Mouse (Mus musculus): ENCODE data around the gene Plch1.

Plch1 gene

DNA sequence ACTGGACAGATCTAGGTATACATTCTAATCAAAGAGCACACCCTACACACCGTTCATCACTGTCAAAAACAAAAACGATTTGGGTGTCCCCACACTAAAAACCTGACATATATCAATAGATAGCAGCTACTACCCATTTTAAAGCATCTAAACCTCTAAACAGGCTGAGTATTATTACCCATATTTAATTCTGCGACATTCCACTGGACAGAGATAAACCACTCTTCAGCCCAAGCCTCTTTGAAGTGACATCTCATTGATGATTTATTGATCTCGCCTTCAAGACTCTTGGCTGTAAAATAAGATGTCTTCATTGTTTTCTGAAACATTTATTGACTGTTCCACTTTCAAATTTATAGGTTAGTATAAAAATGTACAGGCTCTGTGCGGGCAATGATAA is 46.4 kb downstream of the Plch1 start:
- no peak for DNase-seq (ENCODE audit: low spot score in 2 of 2)

DNA sequence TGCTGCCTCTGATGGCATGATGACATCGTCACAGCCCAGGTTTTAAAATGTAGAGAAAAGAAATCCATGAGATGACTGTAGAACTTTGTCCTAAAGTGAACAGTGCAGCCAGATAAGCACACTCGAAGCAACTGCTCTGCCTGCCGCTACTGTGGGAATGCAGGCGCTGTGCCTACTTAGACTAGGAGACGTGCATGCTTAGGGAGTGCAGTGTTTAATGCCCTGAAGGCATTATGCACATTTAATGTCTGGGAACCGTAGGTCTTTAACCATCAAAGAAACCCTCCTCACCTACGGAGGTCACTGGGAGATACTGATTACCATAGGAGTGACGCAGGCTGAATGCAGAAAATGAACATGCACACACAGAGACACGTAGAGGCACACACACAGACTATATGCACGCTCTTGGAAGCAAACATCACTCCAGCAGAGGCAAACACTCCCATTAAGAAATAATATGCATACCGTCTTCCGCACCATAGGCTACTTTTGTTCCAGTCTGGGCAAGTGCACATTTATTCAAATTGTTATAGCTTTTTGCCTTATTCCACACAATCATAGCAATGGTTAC is 48.1 kb downstream of the Plch1 start:
- DNase-seq (ENCODE audit: low spot score in 2 of 2) = no peak

DNA sequence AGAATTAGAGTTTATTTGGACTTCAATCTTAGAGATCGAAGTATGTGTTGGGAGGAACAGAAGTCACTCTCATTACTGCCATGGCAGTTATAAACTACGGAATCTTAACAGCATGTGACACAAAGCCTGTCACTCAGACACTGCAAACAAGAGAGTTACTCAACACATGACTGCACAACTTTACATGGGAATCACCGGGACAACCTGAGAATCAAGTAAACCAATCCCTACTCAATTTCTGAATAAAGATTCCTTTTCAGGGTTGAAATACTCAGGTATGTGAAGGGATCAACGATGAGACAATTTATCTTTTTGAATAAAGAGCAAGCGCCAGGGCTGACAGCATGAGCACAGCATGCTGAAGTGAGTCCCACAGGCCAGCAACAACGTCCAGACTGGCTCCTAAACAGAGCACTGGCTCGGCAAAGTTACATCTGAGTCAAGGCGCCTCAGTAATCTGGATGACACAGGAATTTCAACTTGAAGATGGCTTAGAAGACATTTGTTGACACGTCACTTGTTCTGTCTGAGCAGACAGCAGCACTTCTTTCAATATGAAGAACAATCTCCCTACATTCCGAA is 49.4 kb downstream of the Plch1 start:
- no peak for DNase-seq (ENCODE audit: low spot score in 2 of 2)

DNA sequence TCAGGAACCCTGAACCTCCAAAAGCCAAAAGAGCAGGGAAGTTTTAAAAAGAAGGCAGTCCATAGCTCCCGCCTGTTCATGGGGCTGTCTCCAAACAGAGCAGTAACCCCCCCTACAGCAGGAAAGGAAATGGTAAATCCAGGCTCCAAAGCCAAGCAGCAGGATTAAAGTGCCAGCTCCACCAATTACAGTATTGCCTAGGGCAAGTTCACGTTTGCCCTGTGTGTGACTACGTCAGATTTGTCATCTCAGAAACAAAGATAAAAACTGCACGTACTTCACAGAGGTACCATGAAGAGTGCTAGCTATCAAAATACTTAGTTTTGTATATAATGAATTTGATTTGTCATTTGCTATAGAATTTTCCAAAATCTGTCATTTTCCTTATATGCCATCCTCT is 55.1 kb downstream of the Plch1 start:
- no peak for DNase-seq (ENCODE audit: low spot score in 2 of 2)

DNA sequence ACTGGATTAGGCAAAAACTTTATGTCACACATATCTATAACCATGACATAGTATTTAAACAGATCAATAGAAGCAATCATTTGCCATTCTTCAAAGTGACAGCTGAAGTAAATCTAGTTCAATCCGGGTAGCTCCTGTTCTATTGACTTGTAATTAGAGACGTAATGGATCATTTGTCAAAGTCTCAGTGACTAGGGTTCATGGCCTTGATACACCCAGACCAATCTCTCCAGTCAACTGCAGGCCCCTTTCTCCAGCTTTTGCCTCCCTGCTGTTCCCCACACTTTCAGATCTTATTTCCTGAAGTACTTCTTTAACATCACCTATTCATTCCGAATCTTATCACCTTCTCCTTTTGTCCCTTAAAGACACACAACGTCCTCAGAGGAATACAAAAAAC is 56.8 kb downstream of the Plch1 start:
- DNase-seq (ENCODE audit: low spot score in 2 of 2) = no peak

DNA sequence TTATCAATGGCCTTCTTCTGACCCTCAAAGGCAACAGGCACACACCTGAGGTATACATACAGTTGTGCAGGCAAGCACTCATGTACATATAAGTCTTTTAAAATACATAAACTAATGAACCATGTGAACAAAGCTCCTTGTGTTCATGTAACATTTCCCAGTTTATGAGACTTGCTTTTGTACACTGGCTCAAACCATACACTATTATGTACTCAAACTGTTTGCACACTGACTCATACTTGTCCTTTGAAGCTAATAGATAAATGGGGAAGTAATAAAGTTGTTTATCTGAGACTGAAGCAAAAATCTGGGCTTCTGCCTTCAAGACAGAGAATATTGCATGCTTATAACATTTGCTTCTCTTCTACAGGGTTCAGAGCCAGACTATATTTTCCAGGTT is 61.5 kb downstream of the Plch1 start:
- DNase-seq (ENCODE audit: low spot score in 2 of 2) = no peak

DNA sequence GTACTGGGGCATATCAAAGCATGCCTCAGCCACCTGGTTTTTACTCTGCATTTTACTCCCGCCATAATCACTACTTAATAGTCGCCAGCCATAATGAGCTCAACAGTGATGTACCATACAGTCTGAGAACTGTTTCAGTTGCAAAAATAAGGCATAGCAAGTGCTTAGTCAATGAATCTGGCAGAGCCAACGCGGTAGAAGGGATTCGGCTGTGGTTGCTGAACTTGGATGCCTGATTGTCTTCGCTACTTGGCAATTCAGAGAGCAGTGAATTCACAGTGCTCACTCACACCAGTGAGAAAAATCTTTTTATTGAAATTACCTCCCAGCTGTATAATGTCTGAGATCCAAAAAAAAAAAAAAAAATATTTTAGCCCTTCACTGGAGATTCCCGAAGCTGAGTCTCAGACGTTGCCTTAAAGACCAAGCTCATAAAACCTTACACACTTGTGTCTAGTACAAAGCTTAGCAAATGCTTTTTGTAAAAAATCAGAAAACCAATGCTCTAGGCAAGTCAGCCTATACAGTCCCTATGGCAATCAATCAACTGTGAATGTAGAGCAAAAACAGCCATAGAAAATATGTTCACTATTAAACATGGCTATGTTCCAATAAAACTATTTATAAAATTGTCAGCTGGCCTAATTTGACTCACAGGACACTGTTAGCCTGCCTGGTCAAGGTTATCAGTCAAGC is 62.2 kb downstream of the Plch1 start:
- DNase-seq (ENCODE audit: low spot score in 2 of 2) = no peak

DNA sequence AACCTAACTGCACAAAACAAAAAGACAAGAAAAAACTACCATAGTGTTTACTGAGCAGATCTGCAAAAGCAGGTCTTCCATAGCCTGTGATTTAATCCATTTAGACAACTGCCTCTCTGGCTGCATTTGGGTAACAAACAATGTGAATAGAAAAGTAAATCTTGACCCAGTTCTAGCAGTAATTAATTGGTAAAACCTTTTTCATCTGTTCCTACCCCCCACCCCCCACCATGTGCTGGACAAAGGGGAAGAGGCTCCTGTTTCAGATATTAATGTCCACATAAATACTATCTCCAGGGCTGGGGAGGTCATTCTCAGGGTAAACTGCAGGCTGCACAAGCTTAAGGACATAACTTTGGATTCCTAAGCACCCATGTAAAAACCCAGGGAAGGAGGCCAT is 63.5 kb downstream of the Plch1 start:
- DNase-seq (ENCODE audit: low spot score in 2 of 2) = no peak

DNA sequence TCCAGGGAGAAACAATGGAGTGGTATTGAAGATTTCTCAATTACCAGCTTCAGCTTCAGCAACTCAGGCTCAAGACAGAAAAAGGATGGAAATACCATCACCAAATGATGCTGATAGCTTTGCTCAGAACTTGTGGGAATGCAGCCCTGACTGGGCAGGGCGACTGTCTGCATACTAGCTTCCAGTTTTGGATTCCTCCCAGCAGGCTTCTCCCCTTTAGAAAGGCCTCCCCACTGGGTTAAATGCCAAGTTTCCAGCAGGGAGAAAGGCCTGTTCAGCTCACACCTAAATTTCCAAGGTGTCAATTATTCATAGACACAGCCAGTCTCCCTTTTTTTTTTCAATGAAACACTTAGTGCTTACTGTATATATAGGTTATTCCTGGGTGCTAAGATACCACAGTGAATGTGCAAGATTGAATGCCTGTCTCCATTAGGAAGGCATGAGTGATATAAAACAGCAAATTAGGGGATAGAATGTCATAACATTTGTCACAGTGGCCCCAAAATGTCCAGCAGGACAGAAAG is 75.3 kb downstream of the Plch1 start:
- peak in 1 of 2 experiments; percentile 12 for DNase-seq (ENCODE audit: low spot score in 2 of 2)

DNA sequence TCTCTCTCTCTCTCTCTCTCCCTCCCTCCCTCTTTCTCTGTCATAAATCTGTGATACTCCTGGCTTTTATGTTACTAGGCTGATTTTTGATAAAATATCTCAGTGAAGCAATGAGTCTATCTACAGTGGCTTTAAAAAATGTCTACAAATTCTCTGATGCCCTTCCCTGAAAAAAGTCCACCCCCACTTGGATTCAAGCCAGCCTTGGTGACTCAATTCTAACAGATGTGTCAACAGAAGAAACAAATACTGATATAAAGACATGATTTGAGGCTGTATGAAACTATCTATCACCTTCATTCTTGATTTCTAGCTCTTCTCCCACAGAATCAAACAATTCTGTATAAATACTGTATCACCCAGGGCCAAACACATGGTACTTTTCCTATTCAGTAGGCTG is 76.6 kb downstream of the Plch1 start:
- DNase-seq (ENCODE audit: low spot score in 2 of 2) = no peak

DNA sequence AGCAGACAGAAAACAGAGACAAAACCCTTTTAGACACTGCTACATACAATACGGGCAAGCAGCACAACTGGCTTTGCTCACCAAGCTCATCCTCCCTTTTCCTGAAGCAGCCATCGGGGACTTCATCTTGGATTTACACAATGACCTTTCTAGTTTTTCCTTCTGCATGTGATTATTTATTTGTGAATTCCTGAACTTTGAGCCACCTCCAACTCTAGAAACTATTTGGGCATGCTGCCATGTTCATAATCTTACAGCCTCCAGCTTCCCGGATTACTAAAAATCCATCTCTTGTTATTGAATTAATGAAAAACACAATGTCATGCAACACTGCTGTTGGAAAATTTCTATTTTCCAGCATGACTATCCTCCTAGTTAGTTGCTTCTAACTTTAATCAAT is 84.1 kb downstream of the Plch1 start:
- no peak for DNase-seq (ENCODE audit: low spot score in 2 of 2)

DNA sequence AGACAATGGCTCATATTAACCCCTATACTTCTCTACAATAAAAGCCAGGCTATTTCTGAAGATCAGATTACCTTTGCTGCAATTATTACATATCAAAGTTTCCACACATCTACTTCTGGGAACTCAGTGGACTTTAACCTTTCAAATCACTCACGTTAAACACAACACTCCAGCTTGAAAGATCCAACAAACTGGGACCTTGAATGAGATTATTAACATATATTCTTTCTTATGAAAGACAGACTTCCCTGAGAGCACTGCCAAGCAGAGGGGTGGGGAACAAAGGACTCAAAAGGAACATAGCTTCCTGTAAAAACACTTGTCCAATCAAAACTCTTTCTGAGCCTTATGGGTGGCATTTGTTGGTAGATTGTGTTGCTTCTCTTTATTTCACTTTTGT is 85.1 kb downstream of the Plch1 start:
- no peak for DNase-seq (ENCODE audit: low spot score in 2 of 2)

DNA sequence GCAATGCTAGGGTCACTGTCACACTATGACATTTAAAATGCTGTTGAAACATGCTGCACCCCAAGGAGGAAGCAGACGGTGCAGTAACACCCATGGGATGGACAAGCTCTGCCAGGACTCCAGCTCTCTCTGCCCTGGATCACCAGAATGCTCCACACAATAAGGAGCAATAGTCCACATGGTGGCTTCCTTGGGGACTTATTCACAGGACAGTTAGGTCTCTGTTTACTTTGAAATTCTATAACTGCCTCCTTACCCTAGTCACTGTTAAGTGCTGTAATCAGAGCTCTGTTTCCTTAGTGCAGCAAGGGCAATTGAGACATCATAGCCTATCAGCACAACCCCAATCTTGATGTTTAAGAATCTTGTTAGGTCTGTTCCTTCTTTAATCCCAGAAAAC is 92.4 kb downstream of the Plch1 start:
- DNase-seq (ENCODE audit: low spot score in 2 of 2) = no peak

DNA sequence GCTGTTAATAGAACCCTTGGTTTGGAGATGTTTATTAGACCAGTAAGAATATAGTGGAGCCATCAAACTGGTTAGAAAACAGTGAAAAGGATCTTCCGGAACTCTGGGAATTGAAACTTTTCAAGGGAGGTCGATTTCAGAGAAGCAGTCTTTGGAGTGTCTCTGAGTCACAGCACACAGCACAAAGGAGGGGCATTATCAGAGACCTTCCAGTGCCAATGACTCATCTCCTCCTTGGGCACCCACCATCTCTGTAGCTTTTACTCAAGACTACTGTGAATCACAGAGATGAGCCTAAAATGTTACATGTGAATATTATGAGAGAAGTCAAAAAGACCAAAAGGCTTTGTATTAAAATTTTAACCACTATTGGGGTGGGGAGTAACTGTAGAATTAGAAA is 93.8 kb downstream of the Plch1 start:
- no peak for DNase-seq (ENCODE audit: low spot score in 2 of 2)

DNA sequence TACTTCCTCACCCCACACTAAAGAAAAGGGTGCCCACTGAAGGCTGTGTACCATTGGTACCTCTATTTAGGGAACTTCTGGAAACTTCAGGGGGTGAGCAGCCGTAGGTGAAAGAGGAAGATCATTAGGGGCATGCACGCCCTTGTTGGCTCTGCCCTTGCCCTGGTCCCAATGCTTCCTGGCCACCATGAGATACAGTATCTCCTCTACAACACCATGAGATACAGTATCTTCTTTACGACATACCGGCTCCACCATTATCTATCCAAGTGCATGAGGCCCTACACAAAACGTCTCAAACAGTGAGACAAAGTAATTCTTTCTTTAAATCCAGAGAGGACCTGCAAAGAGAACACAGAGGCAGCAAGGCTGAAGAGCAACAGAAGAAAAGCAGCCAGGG is 98.6 kb downstream of the Plch1 start:
- DNase-seq (ENCODE audit: low spot score in 2 of 2) = no peak

DNA sequence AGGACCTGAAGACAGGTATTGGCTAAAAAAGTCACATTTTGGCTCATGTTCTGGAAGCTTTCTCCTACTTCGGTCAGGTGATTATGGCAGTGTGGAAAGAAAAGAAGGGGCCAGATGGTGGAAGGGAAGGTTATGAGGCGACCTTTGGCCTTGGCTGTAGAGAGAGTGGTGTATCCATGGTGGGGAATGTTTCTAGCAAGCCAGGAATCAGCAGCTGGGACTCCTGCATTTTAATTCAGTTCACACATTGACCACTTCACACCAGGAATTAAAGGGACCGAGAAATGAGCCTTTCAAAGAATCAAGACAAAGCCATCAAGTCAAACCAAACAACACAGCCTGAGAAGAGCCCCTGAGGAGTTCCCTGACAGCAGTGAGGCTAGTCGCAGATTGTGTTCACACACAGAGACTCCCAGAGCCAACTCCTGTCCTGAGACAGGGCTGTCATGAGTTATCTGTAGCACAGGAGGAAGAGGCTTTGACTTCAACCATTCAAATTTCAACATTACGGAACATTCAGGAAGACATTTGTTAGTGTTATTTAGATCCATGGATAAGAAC is 112.4 kb downstream of the Plch1 start:
- DNase-seq (ENCODE audit: low spot score in 2 of 2) = no peak

DNA sequence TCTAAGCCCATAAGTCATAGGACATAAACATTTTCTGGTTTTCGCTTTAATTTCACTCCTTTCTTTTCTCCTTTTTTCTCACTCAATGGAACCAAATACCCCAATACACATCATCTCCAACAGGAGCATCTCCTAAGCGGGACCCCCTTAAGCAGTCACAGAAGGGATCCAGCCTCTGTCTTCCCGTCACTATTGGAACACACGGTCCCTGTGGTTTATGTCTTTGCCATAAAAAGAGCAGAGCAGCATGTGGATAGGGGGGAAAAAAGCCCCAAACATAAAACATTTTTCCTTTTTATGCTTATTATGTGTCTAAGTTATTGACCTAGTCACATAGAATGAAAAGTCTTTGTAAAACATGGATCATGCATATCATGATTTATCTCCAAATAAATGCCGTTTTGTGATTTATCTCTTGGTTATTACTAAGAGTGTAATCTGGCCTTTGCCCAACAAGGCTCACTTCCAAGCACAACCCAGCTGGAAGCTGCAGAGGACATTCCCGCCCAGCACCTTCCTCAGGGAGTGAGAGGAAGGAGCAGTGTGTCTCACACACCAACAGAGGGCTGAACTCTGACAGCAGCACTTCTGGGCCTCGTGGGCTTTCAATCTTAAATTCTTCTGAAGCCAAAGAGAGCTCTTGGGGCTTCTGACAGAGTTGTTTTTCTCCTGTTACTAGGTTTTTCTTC is 126.5 kb downstream of the Plch1 start:
- peak; percentile 1 to 7 for DNase-seq (ENCODE audit: low spot score in 2 of 2)

DNA sequence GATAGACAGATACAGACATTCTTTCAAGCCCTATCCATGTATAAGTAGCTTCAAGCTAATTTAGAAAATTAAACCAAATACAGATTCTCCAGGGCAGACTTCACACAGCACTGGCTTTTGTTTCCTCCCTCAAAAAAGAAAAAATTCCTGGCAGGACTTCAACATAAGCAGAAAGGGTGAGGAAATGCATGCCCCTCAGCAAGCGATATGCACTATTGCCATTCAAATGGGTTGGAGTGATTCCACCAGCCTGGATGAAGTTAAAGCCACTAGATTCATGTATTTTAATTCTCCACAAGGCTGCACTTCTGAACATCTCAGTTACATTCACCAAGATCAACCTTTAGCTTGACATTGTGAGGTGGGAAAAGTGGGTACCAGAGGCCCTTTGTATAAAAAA is 138.5 kb downstream of the Plch1 start:
- no peak for DNase-seq (ENCODE audit: low spot score in 2 of 2)

DNA sequence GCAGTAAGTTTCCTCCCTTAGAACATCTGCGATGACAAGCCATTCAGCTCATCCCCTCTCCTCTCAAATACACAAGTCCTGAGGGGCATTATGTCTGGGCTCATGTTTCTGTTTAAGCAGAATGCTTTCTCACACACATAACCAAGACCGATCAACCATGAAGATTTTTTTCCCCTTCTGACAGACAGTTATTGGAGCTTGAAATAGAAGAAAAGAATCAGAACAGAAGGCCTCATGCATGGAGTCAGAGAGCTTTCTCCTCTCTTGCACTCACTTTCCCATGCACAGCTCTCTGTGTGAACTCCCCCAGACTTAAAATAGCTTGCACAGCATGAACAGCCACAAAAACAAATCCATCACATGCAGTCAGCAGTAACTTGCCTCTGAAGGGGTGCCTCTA is 159.2 kb downstream of the Plch1 start:
- DNase-seq (ENCODE audit: low spot score in 2 of 2) = no peak

DNA sequence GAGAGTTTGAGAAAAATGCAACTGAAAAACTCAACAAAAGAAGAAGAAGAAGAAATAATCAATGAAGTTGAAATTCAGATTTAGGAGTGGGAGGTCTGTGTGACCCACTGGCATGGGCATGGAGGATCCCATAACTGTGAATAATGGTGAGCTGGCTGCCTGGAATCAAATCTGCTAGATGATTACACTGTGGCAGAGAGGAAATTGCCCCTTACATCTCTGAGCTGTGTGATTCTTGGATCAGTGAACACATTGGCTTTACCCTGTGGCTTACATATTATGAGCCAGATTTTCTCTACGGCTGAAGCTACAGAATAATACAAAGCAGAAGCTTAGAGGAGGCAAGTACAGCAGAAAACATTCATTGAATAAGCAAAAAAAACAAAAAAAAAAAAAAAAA is 170.9 kb downstream of the Plch1 start:
- DNase-seq (ENCODE audit: low spot score in 2 of 2) = no peak

DNA sequence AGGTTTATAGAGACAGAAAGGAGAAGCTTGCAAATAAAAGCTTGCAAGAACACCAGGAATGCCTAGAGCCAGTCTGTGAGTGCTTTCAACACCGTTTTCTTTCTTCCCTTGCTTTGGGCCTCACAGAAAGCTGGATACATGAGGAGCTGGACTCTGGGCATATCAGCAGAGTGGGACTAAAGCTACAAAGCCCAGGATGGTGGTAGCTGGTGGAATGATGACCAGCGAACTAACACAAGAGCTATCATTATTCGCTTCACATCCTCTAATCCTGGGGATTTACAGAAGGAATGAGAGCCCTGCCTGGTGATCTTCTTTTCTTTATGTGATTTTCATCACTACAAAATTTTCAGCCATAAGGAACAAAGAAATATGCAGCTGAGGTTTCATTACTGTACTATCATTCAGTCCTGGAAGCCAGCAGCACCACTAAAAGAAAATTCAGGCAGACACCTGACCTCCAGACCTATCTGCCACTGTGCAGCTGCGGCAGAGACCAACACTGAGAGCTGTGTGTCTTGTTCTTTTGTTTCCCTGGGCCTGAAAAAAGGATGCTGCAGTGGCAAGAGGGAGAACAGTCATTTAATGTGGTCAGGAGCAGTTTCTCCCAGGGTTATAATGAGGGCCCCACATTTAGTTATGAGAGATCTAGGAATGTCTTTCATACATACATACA is 172.5 kb downstream of the Plch1 start:
- DNase-seq (ENCODE audit: low spot score in 2 of 2) = no peak

DNA sequence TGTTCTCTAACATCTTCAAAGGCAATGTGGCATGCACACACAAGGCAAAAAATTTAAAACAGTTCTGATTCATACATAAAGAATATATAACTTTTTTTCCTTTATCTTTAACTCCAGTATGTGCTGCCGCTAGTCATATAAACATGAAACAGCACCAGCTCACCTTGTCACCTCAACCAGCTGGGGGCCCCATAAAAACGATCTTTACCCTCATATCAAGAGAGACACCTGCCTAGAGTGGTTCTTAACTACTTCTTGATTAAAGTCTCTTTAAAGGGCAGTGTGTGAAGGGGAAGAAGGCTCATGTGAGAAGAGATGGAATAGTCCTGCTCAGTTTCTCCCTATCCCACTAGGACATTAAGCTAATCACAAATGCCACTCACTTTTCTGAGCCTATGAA is 205.6 kb downstream of the Plch1 start:
- DNase-seq (ENCODE audit: low spot score in 2 of 2) = no peak
